ENCODE assay signal across 9 mouse cellular contexts in the genomic region with DNA sequence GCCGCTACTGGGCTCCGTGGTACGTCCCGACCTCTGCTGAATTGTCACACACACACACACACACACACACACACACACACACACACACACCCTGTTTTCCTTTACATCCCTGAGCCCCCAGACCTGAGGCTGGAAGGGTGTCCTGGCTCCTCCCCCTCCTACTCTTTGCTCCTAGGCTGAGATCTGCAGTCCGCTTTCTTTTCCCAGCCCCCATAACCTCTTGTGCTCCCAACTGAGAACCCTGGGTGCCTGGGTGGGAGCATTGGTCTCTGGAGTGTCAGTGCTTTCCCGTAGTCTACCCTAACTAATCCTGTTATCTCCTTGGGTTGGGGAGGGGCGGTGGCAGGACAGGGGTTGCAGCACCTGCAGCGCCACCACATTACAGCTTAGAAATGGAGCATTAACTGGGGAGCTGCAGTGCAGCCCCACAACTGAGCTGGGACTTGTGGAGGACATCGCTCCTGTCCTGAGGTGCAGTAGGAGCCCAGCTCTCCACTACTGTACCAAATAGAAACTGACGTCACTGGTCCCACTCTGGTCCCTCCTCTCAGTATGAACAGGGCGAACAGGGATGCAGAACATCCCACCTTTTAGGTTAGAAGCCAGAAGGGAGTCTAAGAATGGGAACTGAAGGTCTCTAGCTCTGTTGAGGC. TPM values are rescaled to one million over a fixed set of nuclear protein-coding genes. Genes with fewer than 3 reads are reported as not detected.
DNase-seq lines count a peak whose midpoint lies in the region; ATAC-seq lines count a peak whose summit lies in the region.
"Had no signal": no experiment of that assay in that cellular context is flagged by ENCODE, and none has a peak within 500 bp of the region (broad histone marks: within the 10 kb centered on the region; RNA-seq: fewer than 3 reads in every experiment).

No protein-coding gene starts in this region.

- H3K4me3 ChIP-seq in lung, embryonic 15.5 days, result peak overlapping the region; percentile 60
- peak overlapping the region; percentile 70 for H3K4me3 ChIP-seq in heart, embryonic 15.5 days
- peak overlapping the region; percentile 45 for H3K4me3 ChIP-seq in macrophage (ENCODE audit: inconsistent target)

- peak; percentile 23 for DNase-seq in adrenal gland, adult 2 months
- no peak for DNase-seq in adrenal gland, postnatal 4 days (ENCODE audit: low spot score in 2 of 2)
- DNase-seq in lung, postnatal 10 days, result no peak
- DNase-seq in natural killer cell, adult 2 months (ENCODE audit: low spot score in 2 of 2), result no peak
- DNase-seq in left cerebral cortex, adult 18-20 months (ENCODE audit: low spot score in 2 of 2), result no peak

- H3K79me2 ChIP-seq in macrophage (ENCODE audit: inconsistent target), result no peaks in the 10 kb centered on the region

- H3K9ac ChIP-seq in lung, embryonic 15.5 days, result peak overlapping the region; percentile 44; the same call in 1 of the 2 replicates
- H3K9ac ChIP-seq in heart, embryonic 15.5 days, result peak overlapping the region; percentile 15; the same call in 1 of the 2 replicates

- no peaks in the 10 kb centered on the region for H3K27me3 ChIP-seq in lung, embryonic 15.5 days
- H3K27me3 ChIP-seq in heart, embryonic 15.5 days, result no peaks in the 10 kb centered on the region

- no peaks in the 10 kb centered on the region for H3K9me3 ChIP-seq in lung, embryonic 15.5 days
- H3K9me3 ChIP-seq in heart, embryonic 15.5 days (replicated peaks), result no peaks in the 10 kb centered on the region

- H3K4me1 ChIP-seq in lung, embryonic 15.5 days, result no peaks in the 10 kb centered on the region
- peaks cover 6% of the 10 kb centered on the region; the same call in 1 of the 2 replicates for H3K4me1 ChIP-seq in heart, embryonic 15.5 days (replicated peaks)

- WGBS in lung, embryonic 15.5 days, result 22% methylated on average over 7 of the region's 11 CpGs
- WGBS in heart, embryonic 15.5 days, result 21% methylated on average over 7 of the region's 11 CpGs
- 65% methylated on average over 7 of the region's 11 CpGs for WGBS in macrophage (ENCODE audit: missing documents)

- ATAC-seq in lung, embryonic 15.5 days (ENCODE audit: borderline replicate concordance, extremely low read depth, low FRiP score, low TSS enrichment), result peak; percentile 64
- ATAC-seq in heart, embryonic 15.5 days (replicated peaks; ENCODE audit: insufficient number of reproducible peaks, insufficient read depth, low FRiP score, low read depth), result peak; percentile 32

- H3K36me3 ChIP-seq in lung, embryonic 15.5 days, result no peaks in the 10 kb centered on the region
- no peaks in the 10 kb centered on the region for H3K36me3 ChIP-seq in heart, embryonic 15.5 days
- H3K36me3 ChIP-seq in macrophage (ENCODE audit: inconsistent target), result no peaks in the 10 kb centered on the region

- peak overlapping the region; percentile 82 for H3K4me2 ChIP-seq in lung, embryonic 15.5 days
- peak overlapping the region; percentile 73 for H3K4me2 ChIP-seq in heart, embryonic 15.5 days

- H3K27ac ChIP-seq in lung, embryonic 15.5 days, result no peak overlapping the region
- peak overlapping the region; percentile 83 for H3K27ac ChIP-seq in heart, embryonic 15.5 days
- no peak overlapping the region for H3K27ac ChIP-seq in macrophage

RNA-seq across cellular contexts. Expression of gene Sept6, which starts 1.7 kb away (rescaled TPM):
- 10 to 100 TPM; 16.7 to 24.9 TPM for total RNA-seq in adrenal gland, adult 2 months (2021)
- 8.6 and 8.8 TPM in 2 replicates for polyA plus RNA-seq in adrenal gland, adult 2 months (2012; rRNA removed)
- total RNA-seq in adrenal gland, postnatal 4 days (2021), result 10 to 100 TPM; 30.8 to 35.1 TPM
- 17.7 and 20.1 TPM in 2 replicates for polyA plus RNA-seq in lung, embryonic 15.5 days (2015; fragmentation: Nextera tagmentation; extraction: Ambion mirVana)
- polyA plus RNA-seq in heart, embryonic 15.5 days (2015; fragmentation: Nextera tagmentation; extraction: Ambion mirVana), result 46.1 and 49.2 TPM in 2 replicates
- 1 to 10 TPM in 22 of 26 experiments, under 1 TPM in 4; 0.68 to 8.6 (median 2.6) TPM for total RNA-seq in macrophage (2018; cell fraction: chromatin; rRNA removed)
- total RNA-seq in macrophage (2018; cell fraction: cytosol; rRNA removed), result 1 to 10 TPM; 2.0 to 5.4 (median 3.8) TPM
- total RNA-seq in macrophage (2018; cell fraction: nucleus; rRNA removed), result 1 to 10 TPM in 24 of 26 experiments, under 1 TPM in 2; 0.84 to 5.4 (median 2.5) TPM
- polyA plus RNA-seq in macrophage (2018), result 2.7 to 5.3 TPM (median 3.9 TPM) in 3 replicates
- total RNA-seq in left cerebral cortex, adult 18-20 months (2021), result 10 to 100 TPM; 58.3 to 67.0 TPM

RNA-seq across cellular contexts. Expression of gene Sowahd, which starts 58.8 kb away (rescaled TPM):
- total RNA-seq in adrenal gland, adult 2 months (2021), result 1 to 10 TPM in 1 of 2 experiments, under 1 TPM in 1; 0.17 to 1.8 TPM
- polyA plus RNA-seq in adrenal gland, adult 2 months (2012; rRNA removed), result 0.13 and 0.46 TPM in 2 replicates
- total RNA-seq in adrenal gland, postnatal 4 days (2021), result 1 to 10 TPM in 1 of 2 experiments, under 1 TPM in 1; 0.85 to 1.1 TPM
- not detected in 2 replicates for polyA plus RNA-seq in lung, embryonic 15.5 days (2015; fragmentation: Nextera tagmentation; extraction: Ambion mirVana)
- 0.10 and 0.20 TPM in 2 replicates for polyA plus RNA-seq in heart, embryonic 15.5 days (2015; fragmentation: Nextera tagmentation; extraction: Ambion mirVana)
- not detected for total RNA-seq in macrophage (2018; cell fraction: chromatin; rRNA removed)
- total RNA-seq in macrophage (2018; cell fraction: cytosol; rRNA removed), result not detected
- not detected for total RNA-seq in macrophage (2018; cell fraction: nucleus; rRNA removed)
- polyA plus RNA-seq in macrophage (2018), result not detected in 3 replicates
- not detected for total RNA-seq in left cerebral cortex, adult 18-20 months (2021)
- polyA plus RNA-seq: gonadal fat pad, adult 2 months had no signal
